Mouse (Mus musculus): Measurements from ENCODE around the gene Gcnt3. TPM values are rescaled to one million over a fixed set of nuclear protein-coding genes. Genes with fewer than 3 reads are reported as not detected.
"Not testable (repeated sequence)": the region's sequence is repeated elsewhere in the genome, so short reads cannot be mapped to it uniquely, and the experiment has no call there.

Gcnt3 gene
- polyA plus RNA-seq, 1 experiment from 2014 or later = not detected

DNA sequence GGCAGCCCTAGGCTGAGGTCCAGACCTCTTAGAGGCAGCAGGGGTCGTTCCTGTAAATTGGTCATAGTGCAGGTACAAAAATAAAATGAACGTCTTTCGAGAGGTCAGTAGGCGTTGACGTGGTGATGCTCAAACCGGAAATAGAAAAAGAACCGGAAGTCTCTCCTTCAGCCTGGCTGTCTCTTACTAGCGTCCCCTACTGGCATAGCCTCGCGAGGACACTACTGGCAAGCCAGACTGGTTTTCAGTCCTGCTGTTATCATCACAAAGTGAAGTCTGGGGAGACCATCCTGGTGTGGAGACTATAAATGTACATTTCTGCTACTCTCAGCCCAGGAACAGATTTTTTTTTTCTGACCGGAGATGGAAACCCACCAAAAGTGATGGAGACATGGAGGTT is 2.7 kb upstream of the Gcnt3 start:
- Histone ChIP-seq H3K4me2 (replicated peaks) (no peak overlapping the region), H3K36me3 (no peaks in the 10 kb centered on the region), H3K9me3 (no peaks in the 10 kb centered on the region), H3K27ac (replicated peaks) (no peak overlapping the region), H3K27me3 (no peaks in the 10 kb centered on the region), H3K4me1 (no peaks in the 10 kb centered on the region), H3K9ac (replicated peaks) (no peak overlapping the region), H3K4me3 (no peak overlapping the region)
- WGBS = 93% methylated on average over 11 of the region's 11 CpGs
- ATAC-seq (replicated peaks) = no peak

DNA sequence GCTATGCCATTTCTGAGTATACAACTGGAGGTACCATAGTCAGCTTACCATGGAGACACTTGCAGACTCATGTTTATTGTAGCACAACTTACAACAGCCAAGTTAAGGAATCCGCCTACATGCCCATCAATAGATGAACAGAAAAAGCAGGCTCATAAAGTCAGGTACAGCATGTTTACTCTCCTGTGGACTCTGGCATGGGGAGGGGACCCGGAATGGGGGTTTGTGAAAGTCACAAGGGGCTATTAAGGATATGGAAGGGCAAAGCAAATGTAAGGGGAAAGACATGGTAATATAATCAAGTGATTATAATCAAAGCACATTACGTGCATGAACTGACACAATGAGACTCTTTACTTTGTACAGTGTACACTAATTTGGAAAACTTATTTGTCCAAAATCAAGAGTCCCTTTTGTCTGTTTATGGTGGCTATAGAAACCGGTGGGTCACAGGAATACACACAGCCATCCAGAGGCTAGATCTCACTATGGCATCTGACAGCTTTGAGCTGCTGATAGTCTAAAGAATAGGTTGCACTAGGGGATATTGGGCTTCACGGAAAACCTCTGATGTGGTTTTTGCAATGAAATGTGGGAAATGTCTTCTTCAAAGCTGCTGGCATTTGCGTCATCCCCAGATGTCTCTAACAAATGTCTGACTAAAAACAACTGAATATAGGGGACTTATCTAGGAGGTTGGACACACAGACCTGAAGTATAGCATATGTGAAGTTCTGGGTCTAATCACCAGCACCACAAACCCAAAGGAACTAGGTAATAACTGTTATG is 1.9 kb upstream of the Gcnt3 start:
- Histone ChIP-seq H3K9ac (replicated peaks) (no peak overlapping the region), H3K4me3 (no peak overlapping the region), H3K4me2 (replicated peaks) (no peak overlapping the region), H3K9me3 (no peaks in the 10 kb centered on the region), H3K27ac (replicated peaks) (no peak overlapping the region), H3K4me1 (no peaks in the 10 kb centered on the region), H3K27me3 (no peaks in the 10 kb centered on the region), H3K36me3 (no peaks in the 10 kb centered on the region)
- no peak for ATAC-seq (replicated peaks)
- WGBS = 80% methylated on average over 6 of the region's 6 CpGs

DNA sequence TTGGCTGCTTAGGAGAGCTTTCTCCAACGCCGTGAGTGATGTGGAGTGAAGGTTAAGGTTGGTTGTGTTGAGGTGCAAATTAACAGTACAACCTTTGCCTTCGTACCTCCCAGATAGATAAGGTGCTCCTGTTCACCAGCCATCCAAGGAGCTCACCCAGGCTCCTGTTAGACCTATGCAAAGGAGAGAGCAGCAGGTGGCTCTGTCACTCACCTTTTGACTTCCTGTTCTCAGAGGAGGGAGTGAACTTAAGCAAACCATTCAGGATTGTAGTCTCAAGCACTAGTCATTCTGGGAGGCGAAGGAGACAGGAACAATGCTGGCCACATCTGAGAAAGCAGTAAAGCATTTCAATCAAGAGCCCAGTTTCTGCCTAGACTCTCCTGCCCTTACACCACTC is 1.2 kb downstream of the Gcnt3 start:
- H3K27ac ChIP-seq (replicated peaks) = no peak overlapping the region
- H3K36me3 ChIP-seq = no peaks in the 10 kb centered on the region
- H3K9ac ChIP-seq (replicated peaks) = no peak overlapping the region
- no peaks in the 10 kb centered on the region for H3K4me1 ChIP-seq
- no peak overlapping the region for H3K4me2 ChIP-seq (replicated peaks)
- H3K9me3 ChIP-seq = no peaks in the 10 kb centered on the region
- no peak for ATAC-seq (replicated peaks)
- no peak overlapping the region for H3K4me3 ChIP-seq
- 78% methylated on average over 4 of the region's 4 CpGs for WGBS
- no peaks in the 10 kb centered on the region for H3K27me3 ChIP-seq

DNA sequence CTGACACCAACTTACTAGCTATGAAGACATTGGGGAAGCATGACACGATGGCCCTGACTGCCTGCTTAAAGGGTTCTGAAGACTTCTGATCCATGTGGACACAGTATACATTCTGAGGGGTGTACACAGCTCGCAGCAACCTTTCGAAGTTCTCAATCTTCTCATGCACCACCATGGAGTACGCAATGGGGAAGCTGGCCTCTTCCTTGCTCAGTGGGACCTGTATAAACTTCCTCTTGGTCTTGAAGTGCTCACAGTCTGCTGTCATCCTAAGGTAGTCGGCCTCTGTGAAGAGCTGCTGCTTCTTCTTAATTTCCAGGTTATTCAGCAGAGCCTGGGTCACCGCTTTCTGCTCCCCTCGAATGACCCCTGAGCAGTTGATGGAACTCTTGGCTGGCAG is 3.2 kb downstream of the Gcnt3 start:
- H3K9ac ChIP-seq (replicated peaks) = no peak overlapping the region
- no peak overlapping the region for H3K4me3 ChIP-seq
- H3K9me3 ChIP-seq = no peaks in the 10 kb centered on the region
- no peak overlapping the region for H3K27ac ChIP-seq (replicated peaks)
- no peaks in the 10 kb centered on the region for H3K36me3 ChIP-seq
- no peaks in the 10 kb centered on the region for H3K4me1 ChIP-seq
- H3K4me2 ChIP-seq (replicated peaks) = no peak overlapping the region
- 92% methylated on average over 7 of the region's 7 CpGs for WGBS
- H3K27me3 ChIP-seq = no peaks in the 10 kb centered on the region
- no peak for ATAC-seq (replicated peaks)

DNA sequence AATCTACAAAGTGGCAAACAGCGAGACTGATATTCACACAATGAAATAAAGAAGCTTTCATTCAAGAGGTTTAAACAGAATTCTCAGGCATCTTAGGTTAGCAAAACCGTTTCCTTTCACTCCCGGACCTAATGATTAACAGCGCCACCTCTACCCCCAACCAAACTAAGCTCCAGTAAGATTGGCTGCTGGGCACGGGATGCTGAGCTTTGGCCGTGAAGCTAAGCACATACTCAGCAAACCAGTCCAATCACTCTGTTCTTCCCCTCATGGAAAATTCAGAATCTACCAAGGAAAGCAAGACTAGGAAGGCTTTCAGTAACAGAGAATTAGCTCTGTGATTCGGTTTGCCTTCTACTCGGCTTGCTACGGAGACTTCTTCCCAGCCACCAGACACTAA is 4.8 kb downstream of the Gcnt3 start:
- H3K9ac ChIP-seq (replicated peaks) = no peak overlapping the region
- no peaks in the 10 kb centered on the region for H3K9me3 ChIP-seq
- no peak overlapping the region for H3K27ac ChIP-seq (replicated peaks)
- no peaks in the 10 kb centered on the region for H3K36me3 ChIP-seq
- no peak overlapping the region for H3K4me2 ChIP-seq (replicated peaks)
- no peaks in the 10 kb centered on the region for H3K4me1 ChIP-seq
- no peaks in the 10 kb centered on the region for H3K27me3 ChIP-seq
- ATAC-seq (replicated peaks) = no peak
- WGBS = 76% methylated on average over 9 of the region's 9 CpGs
- no peak overlapping the region for H3K4me3 ChIP-seq

DNA sequence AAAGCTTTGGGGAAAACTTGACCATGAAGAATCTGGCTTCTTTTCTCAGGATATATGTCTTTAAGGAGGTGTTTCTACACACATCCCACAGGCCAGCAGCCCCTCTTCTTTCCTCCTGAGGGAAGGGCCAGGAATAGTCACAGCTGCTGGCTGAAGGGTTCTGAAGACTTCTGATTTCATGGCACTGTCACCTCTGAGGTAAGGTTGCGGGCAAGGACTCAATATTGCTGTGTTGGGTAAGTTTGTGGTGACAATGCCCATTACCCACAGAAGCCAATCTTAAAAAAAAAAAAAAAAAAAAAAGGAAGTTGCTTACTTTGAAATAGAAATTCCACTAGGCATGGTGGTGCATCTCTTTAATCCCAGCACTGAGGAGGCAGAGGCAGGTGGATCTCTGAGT is 5.7 kb downstream of the Gcnt3 start:
- no peak for ATAC-seq (replicated peaks)
- no peak overlapping the region for H3K4me2 ChIP-seq (replicated peaks)
- 84% methylated on average over 1 of the region's 1 CpGs for WGBS
- no peaks in the 10 kb centered on the region for H3K36me3 ChIP-seq
- no peaks in the 10 kb centered on the region for H3K27me3 ChIP-seq
- H3K27ac ChIP-seq (replicated peaks) = no peak overlapping the region
- no peaks in the 10 kb centered on the region for H3K4me1 ChIP-seq
- H3K4me3 ChIP-seq = no peak overlapping the region
- no peak overlapping the region for H3K9ac ChIP-seq (replicated peaks)
- H3K9me3 ChIP-seq = no peaks in the 10 kb centered on the region

DNA sequence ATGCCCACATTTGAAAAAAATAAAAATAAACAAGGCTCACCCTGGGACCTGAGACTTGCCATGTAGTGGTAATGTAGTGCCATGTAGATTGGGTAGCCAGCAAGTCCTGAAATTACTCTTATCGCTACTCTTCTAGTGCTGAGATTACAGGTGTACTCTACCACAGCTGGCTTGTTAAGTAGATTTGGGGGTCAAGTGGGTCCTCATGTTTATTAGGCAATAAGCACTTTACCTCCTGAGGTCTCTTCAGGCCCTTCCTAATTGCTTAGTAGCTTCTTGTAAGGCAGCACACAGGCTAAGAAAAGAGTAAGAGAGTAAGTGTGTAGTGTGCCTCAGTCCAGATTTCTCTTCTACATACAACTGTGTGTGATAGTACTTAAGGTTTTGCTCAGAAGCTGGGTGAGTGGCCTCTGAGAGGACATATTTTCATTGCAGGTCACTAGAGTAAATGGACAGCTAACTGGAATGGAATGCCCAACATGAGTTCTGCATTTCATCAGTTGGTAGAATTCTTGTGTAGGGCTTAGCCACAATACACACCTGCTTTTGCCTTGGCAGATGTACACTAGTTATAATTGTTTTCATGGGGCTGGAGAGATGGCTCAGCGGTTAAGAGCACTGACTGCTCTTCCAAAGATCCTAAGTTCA is 12.4 kb downstream of the Gcnt3 start:
- Histone ChIP-seq H3K36me3 (0 out of 2 replicates have a peak, but pooled peaks cover 7% of the 10 kb centered on the region), H3K27ac (replicated peaks) (no peak overlapping the region), H3K4me3 (no peak overlapping the region), H3K27me3 (no peaks in the 10 kb centered on the region), H3K4me2 (replicated peaks) (no peak overlapping the region), H3K9ac (replicated peaks) (no peak overlapping the region), H3K4me1 (no peaks in the 10 kb centered on the region), H3K9me3 (no peaks in the 10 kb centered on the region)
- ATAC-seq (replicated peaks) = no peak
- WGBS = 89% methylated on average over 2 of the region's 2 CpGs

DNA sequence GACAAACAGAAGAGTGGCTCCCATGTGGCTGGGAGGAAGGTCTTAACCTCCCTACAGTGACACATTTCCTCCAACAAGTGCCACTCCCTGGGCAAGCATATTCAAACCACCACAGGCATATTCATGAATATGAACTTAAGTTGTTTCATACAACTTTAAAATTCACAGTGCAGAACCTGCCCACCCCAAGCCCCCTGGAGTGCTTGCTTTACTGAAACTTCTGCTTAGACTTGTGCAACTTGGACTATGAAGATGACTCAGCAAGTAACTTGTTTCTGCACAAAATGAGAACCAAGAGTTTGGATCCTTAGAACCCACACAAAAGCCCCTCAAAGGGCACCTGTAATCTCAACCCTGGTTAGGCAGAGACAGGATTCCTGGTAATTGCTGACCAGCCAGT is 13.2 kb downstream of the Gcnt3 start:
- Histone ChIP-seq H3K4me1 (no peaks in the 10 kb centered on the region), H3K36me3 (peaks cover 13% of the 10 kb centered on the region), H3K4me3 (no peak overlapping the region), H3K27ac (replicated peaks) (no peak overlapping the region), H3K27me3 (no peaks in the 10 kb centered on the region), H3K9ac (replicated peaks) (no peak overlapping the region), H3K9me3 (no peaks in the 10 kb centered on the region), H3K4me2 (replicated peaks) (no peak overlapping the region)
- ATAC-seq (replicated peaks) = no peak

DNA sequence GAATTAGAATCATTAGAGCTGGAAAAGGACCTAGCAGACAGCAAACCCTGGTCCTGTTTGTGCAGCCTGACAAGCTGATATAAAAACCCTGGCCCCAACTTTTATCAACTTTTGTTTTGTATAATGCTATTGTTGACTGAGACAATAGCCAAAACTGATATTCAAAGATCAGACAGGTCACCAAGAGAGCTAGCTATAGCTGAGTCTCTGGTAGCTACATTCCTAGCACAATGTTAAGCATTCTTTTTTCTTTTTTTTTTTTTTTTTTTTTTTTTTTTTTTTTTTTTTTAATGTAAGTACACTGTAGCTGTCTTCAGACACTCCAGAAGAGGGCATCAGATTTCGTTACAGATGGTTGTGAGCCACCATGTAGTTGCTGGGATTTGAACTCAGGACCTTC is 14.3 kb downstream of the Gcnt3 start:
- H3K27me3 ChIP-seq; ATAC-seq (replicated peaks); H3K4me3 ChIP-seq; H3K9ac ChIP-seq (replicated peaks); H3K4me2 ChIP-seq (replicated peaks); H3K9me3 ChIP-seq; H3K27ac ChIP-seq (replicated peaks); H3K4me1 ChIP-seq: not testable (repeated sequence)
- 73% methylated on average over 1 of the region's 1 CpGs for WGBS
- H3K36me3 ChIP-seq = peaks cover 18% of the 10 kb centered on the region

DNA sequence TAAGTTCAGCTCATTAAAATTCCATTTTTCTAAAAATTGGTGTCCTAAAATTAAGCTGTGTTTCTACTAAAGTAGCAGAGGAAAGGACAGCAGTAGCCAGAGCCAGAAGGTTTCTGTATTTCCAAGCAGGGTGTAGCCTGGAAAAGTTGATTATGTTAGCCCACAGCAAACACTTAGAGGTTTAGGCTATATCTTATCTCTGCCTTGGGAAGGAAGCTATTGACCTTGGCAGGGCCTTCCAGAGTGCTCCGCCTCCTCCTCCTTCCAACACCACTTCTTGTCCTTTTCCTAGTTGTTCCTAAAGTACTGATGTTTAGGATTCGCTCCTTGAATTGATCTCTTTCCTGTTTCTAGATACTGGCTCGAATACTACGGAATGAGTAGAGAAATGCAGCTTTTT is 15.8 kb downstream of the Gcnt3 start:
- Histone ChIP-seq H3K9me3 (no peaks in the 10 kb centered on the region), H3K27me3 (no peaks in the 10 kb centered on the region), H3K9ac (replicated peaks) (no peak overlapping the region), H3K4me1 (no peaks in the 10 kb centered on the region), H3K27ac (replicated peaks) (no peak overlapping the region), H3K4me3 (no peak overlapping the region), H3K36me3 (peaks cover 20% of the 10 kb centered on the region), H3K4me2 (replicated peaks) (no peak overlapping the region)
- no peak for ATAC-seq (replicated peaks)
- WGBS = 95% methylated on average over 4 of the region's 4 CpGs

DNA sequence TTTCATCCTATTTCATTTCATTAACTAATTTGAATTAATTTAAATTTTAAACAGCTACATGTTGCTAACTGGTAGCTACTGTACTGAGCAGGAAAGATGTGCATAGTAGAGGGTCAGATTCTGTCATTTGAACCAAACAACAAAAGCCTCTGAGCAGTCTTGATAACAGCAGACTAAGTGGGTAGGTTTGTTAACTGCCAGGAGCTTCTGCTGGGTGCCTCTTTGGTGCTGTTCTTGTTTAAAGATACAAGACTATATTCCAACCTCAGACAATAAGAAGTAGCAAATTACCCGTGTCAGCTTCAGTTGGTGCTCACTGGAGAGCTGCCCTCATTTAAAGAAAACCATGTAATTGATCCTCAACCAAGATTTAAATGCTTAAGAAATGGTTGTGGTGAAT is 16.3 kb downstream of the Gcnt3 start:
- Histone ChIP-seq H3K4me1 (no peaks in the 10 kb centered on the region), H3K4me3 (no peak overlapping the region), H3K27me3 (no peaks in the 10 kb centered on the region), H3K27ac (replicated peaks) (no peak overlapping the region), H3K4me2 (replicated peaks) (no peak overlapping the region), H3K36me3 (peaks cover 21% of the 10 kb centered on the region), H3K9ac (replicated peaks) (no peak overlapping the region), H3K9me3 (no peaks in the 10 kb centered on the region)
- ATAC-seq (replicated peaks) = no peak
- WGBS = 74% methylated on average over 1 of the region's 1 CpGs

DNA sequence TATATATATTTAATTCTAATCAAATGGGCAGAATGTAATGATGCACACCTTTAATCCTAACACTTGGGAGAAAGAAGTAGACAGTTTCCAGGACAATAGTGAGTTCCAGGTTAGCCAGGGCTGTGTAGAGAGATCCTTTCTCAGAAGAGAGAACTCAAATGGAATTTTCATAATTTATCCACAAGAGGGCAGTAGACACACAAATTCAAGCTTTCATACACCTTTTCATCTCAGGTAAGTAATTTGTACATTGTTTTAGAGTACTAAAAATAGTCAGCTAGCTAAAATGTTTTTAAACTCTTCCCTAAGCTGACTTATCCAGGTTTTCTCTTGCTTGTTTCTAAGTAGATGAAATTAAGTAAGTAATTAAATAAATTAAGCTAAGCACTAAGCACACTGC is 19.0 kb downstream of the Gcnt3 start:
- H3K27ac ChIP-seq (replicated peaks) = no peak overlapping the region
- ATAC-seq (replicated peaks) = no peak
- no peaks in the 10 kb centered on the region for H3K9me3 ChIP-seq
- H3K4me1 ChIP-seq = peaks cover 10% of the 10 kb centered on the region
- H3K9ac ChIP-seq (replicated peaks) = no peak overlapping the region
- no peak overlapping the region for H3K4me3 ChIP-seq
- peaks cover 21% of the 10 kb centered on the region for H3K36me3 ChIP-seq
- H3K4me2 ChIP-seq (replicated peaks) = no peak overlapping the region
- no peaks in the 10 kb centered on the region for H3K27me3 ChIP-seq

DNA sequence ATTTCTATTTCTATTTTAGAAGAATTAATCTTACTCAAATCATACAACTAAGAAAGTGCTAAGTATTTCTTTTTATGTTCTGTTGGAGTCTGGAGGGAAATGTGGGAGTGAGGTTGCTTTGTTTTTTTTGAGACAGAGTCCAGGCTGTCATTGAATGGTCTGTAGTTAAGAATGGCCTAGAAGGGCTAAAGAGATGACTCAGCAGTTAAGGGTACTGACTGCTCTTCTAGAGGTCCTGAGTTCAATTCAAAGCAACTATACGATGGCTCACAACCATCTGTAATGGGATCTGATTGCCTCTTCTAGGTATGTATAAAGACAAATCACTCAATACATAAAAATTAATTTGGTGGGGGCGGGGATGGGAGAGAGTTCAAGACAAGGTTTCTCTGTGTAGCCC is 22.3 kb downstream of the Gcnt3 start:
- Histone ChIP-seq H3K9ac (replicated peaks) (no peak overlapping the region), H3K36me3 (peaks cover 15% of the 10 kb centered on the region), H3K4me3 (no peak overlapping the region), H3K4me2 (replicated peaks) (no peak overlapping the region), H3K9me3 (no peaks in the 10 kb centered on the region), H3K27ac (replicated peaks) (no peak overlapping the region), H3K27me3 (no peaks in the 10 kb centered on the region), H3K4me1 (peaks cover 23% of the 10 kb centered on the region)
- no peak for ATAC-seq (replicated peaks)
- WGBS = 88% methylated on average over 2 of the region's 2 CpGs

Data from forebrain, embryonic 15.5 days (tissue).